Mouse (Mus musculus) liver, embryonic 14.5 days (tissue): Measurements from ENCODE around the gene Mospd2. TPM values are rescaled to one million over a fixed set of nuclear protein-coding genes. Genes with fewer than 3 reads are reported as not detected.

Experiments used
- ATAC-seq: fragments of 200-750 bp; cut with Nextera tagmentation; 2 replicates; pipeline ENCODE4 v1.8.0; 2017; ENCODE audit warnings: moderate number of reproducible peaks, mild to moderate bottlenecking, moderate library complexity; ENCODE audit not compliant: insufficient read depth
- DNase-seq, 3 experiments: peaks; one replicate each; pipeline ENCODE4 v3.0.0-alpha.2; 2012 to 2013; ENCODE audit warnings: low read depth in 3 of 3, low spot score in 3 of 3
- H3K27ac ChIP-seq: fragments of 300-500 bp; sonication (generic); 2 replicates; pipeline ENCODE4 v1.5.1; 2014; ENCODE audit warnings: moderate library complexity, mild to moderate bottlenecking, control low read depth, inconsistent platforms
- H3K27me3 ChIP-seq: fragments of 300-500 bp; sonication (generic); 2 replicates; pipeline ENCODE4 v1.6.1; 2014; ENCODE audit warnings: mild to moderate bottlenecking, low read length, moderate library complexity; ENCODE audit not compliant: control insufficient read depth, insufficient read depth
- H3K36me3 ChIP-seq: fragments of 300-500 bp; sonication (generic); replicated peaks from 2 replicates; pipeline ENCODE4 v1.6.1; 2014; ENCODE audit warnings: low read depth; ENCODE audit not compliant: control insufficient read depth, insufficient read depth
- H3K4me1 ChIP-seq, 2 experiments: fragments of 200-500 bp in 1 of 2; fragments of 300-500 bp in 1 of 2; sonication (generic) in 1 of 2; replicated peaks; 2 replicates each; pipeline ENCODE4 v1.6.1; 2012 to 2014; ENCODE audit warnings: antibody characterized with exemption in 1 of 2, inconsistent platforms in 1 of 2, low read length in 1 of 2; ENCODE audit not compliant: control insufficient read depth in 2 of 2, insufficient read depth in 2 of 2
- H3K4me2 ChIP-seq: fragments of 300-500 bp; sonication (generic); 2 replicates; pipeline ENCODE4 v1.6.1; 2014; ENCODE audit warnings: low read depth, mild to moderate bottlenecking, control low read depth, moderate library complexity
- H3K4me3 ChIP-seq, 2 experiments: fragments of 200-500 bp in 1 of 2; fragments of 300-500 bp in 1 of 2; sonication (generic) in 1 of 2; 2 replicates each; pipeline ENCODE4 v1.5.1; 2012 to 2014; ENCODE audit warnings: low read depth in 2 of 2, low read length in 2 of 2, mild to moderate bottlenecking in 2 of 2, control low read depth in 1 of 2, inconsistent platforms in 1 of 2, moderate library complexity in 1 of 2; ENCODE audit not compliant: insufficient read depth in 1 of 2
- H3K9ac ChIP-seq: fragments of 300-500 bp; sonication (generic); replicated peaks from 2 replicates; pipeline ENCODE4 v1.6.1; 2014; ENCODE audit warnings: mild to moderate bottlenecking, control low read depth, moderate library complexity
- H3K9me3 ChIP-seq: fragments of 300-500 bp; sonication (generic); 2 replicates; pipeline ENCODE4 v1.6.1; 2016; ENCODE audit warnings: low read length, mixed read lengths; ENCODE audit not compliant: control insufficient read depth
- CTCF ChIP-seq: IDR thresholded peaks from 2 replicates; pipeline ENCODE4 v1.5.1; 2016; ENCODE audit warnings: antibody characterized with exemption, low read depth, control low read depth
- EP300 ChIP-seq: IDR thresholded peaks from 2 replicates; pipeline ENCODE4 v1.6.1; 2016; ENCODE audit warnings: antibody characterized with exemption, low read depth
- WGBS: fragments of 180-500 bp; shearing (Covaris S2); extraction: QIAGEN DNeasy Blood & Tissue Kit; methylation state at CpG from one replicate; pipeline ENCODE4 v1.1.7; 2014; ENCODE audit not compliant: insufficient replicate concordance; 5-methylcytosine and 5-hydroxymethylcytosine counted together
- polyA plus RNA-seq, 2 experiments: library from polyadenylated mRNA; depleted of rRNA in 1 of 2; stranded (reverse) in 1 of 2; unstranded in 1 of 2; fragments of >200 nt; fragmentation: Nextera tagmentation in 1 of 2; extraction: Ambion mirVana in 1 of 2; gene quantifications; 2 replicates each; pipeline versions ENCODE4 v1.2.1 to v1.2.3; 2012 to 2014

The Mospd2 gene
- polyA plus RNA-seq, 2 experiments, result 5.7 to 6.4 TPM

DNA sequence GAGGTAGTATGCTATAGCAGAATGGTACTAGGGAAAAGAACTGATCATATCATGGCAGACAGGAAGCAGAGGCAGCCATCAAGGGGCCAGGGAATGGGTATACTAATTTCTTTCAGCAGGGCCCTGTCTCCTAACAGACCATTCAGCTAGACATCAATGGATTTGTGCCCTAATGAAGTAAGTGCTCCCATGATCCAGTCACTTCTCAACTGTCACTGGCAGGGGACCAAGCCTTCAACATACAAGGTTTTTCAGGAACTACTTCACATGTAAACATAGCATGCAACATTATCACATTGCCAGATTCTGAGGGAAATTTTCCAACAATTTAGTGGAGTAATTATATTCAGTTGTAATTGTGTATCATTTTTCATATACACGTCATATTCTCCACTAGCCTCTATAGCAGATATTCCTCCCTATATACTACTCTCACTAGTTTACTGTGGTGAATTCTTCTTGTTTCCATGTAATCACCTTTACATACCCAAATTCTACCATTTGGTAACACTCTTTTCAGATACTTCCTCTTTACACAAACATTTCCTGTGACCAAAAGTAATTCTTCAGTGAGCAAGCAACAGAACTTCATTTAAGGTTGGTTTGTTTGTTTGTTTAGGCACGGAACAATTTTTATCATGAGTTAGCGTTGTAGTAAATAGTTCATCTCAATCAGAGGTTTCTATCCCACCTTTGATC, 14.3 kb downstream of the Mospd2 start:
- Histone ChIP-seq H3K27ac (no peak overlapping the region), H3K4me2 (no peak overlapping the region), H3K36me3 (no peaks in the 10 kb centered on the region), H3K27me3 (no peaks in the 10 kb centered on the region), H3K4me1 (no peaks in the 10 kb centered on the region), H3K9ac (no peak overlapping the region), H3K9me3 (no peaks in the 10 kb centered on the region), H3K4me3 (no peak overlapping the region)
- DNase-seq, result no peak
- ATAC-seq, result no peak
- no peak for TF ChIP-seq CTCF
- no peak for TF ChIP-seq EP300
- WGBS, result 67% methylated on average over 3 of the region's 3 CpGs

DNA sequence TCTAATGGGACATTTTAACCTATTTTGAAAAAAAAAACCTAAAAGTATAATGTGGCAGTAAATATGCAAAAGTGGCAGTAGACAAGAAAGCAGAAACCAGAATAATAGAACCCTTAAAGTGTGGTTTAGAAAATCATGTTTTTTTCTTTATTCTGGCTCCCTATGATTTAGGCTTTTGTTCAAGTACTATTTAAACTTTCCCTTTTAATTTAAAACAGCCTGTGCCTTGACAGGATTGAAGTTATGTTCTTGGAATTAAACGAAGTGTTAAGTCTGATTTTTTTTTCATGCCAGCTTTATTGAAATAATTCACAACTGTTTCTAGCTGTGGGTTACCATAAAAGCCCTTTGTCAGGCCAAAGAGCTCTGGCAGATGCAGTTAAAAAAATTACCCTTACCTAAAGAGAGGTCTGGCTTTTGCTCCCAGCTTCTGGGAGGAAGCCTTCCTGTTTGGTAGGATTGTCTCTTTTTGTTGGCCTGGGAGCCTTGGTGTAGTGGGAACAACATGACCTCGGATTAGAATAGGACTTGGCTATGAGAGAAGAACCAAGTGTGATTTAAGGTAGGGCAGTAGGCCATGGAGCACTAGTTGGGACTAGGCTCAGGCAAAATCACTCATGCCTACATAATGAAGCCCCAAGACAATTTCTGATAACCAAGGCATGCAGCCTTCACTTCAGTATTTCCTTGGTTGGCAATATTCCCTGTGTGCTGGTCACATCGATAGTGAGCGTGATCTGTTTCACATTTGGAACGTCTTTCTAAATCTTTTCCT, 27.4 kb downstream of the Mospd2 start:
- H3K4me3 ChIP-seq, result no peak overlapping the region
- H3K9ac ChIP-seq, result no peak overlapping the region
- H3K9me3 ChIP-seq, result no peaks in the 10 kb centered on the region
- TF ChIP-seq EP300 (no peak), CTCF (no peak)
- H3K4me2 ChIP-seq, result no peak overlapping the region
- no peaks in the 10 kb centered on the region for H3K27me3 ChIP-seq
- 65% methylated on average over 5 of the region's 5 CpGs for WGBS
- ATAC-seq (no peak), DNase-seq (no peak)
- H3K4me1 ChIP-seq, result no peaks in the 10 kb centered on the region
- H3K36me3 ChIP-seq, result no peaks in the 10 kb centered on the region
- no peak overlapping the region for H3K27ac ChIP-seq

DNA sequence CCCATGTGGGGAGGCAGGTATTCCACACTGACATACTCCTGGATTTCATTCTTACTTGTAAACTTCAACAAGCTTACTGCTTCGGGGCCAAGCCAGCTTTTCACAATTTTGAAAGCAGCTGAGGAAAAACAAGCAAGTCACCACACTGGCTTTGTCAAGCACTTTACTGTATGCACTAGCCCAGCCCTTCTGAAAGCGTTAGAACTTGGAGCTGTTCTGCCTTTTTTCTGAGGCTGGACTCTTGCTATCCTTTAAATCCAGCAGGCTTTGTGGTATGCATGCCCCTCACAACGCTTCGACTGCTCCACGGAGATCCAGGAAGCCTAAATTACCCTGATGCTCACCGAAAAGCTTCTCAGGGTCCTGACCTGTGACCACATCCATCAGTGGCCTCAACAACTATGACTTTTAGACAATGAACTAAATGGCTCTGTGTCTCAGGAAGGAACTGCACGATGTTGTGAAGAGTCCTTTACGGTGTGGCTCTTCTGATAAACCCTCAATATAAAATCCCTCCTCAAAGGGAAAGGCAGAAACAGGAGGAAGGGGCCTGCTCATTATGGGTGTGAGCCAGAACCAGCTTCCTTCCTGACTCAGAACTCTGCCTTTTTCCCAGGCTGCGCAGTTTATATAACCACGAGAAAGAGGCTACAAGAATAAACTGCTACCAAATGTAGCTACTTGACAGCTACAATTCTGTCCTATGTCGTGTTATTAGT, 28.2 kb downstream of the Mospd2 start:
- Histone ChIP-seq H3K9ac (no peak overlapping the region), H3K4me1 (no peaks in the 10 kb centered on the region), H3K9me3 (no peaks in the 10 kb centered on the region), H3K27ac (no peak overlapping the region), H3K4me3 (no peak overlapping the region), H3K4me2 (no peak overlapping the region), H3K36me3 (no peaks in the 10 kb centered on the region), H3K27me3 (no peaks in the 10 kb centered on the region)
- ATAC-seq (no peak), DNase-seq (no peak)
- TF ChIP-seq CTCF (no peak), EP300 (no peak)
- WGBS, result 39% methylated on average over 11 of the region's 11 CpGs

DNA sequence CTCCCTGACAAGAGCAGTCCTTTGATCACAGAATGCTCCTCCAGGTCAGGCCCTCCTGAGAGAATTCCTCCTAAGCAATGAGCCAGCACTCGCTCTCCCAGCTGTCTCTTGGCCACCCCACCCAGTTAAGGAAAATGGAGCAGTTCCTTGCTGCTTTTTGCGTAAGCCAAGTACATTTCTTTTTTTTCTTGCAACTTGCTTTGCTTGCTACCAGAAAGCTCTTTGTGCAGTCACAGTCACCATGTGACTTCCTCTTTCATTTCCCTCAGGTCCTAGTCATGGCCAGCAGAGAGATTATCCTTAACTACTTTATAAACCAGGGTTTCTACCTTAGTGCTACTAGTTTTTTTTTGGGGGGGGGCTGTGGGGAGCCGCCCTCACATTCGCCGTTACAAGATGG, 38.6 kb downstream of the Mospd2 start:
- Histone ChIP-seq H3K9me3 (no peaks in the 10 kb centered on the region), H3K27ac (no peak overlapping the region), H3K36me3 (no peaks in the 10 kb centered on the region), H3K9ac (no peak overlapping the region), H3K4me1 (no peaks in the 10 kb centered on the region), H3K27me3 (no peaks in the 10 kb centered on the region), H3K4me2 (no peak overlapping the region), H3K4me3 (no peak overlapping the region)
- ATAC-seq (no peak), DNase-seq (no peak)
- 83% methylated on average over 5 of the region's 5 CpGs for WGBS
- TF ChIP-seq CTCF, result no peak
- no peak for TF ChIP-seq EP300

DNA sequence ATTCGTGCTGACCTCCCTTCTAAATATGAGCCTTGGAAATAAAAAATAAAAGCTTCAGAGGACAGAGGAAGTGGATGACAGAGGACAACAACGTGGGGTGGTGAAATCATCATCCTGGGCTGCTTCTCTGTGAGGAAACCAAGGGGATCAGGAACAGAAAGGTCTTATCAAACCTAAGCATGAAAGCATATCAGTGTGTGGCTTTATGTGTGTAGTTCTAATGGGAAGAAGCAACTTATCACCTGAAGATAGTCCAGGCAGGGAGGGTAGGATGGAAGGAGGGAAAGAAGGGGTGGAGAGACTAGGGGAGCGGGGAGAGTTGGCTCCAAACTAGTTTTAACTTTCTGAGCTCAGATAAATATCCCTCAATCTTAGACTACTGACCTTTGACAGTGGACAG, 67.2 kb downstream of the Mospd2 start:
- 25% methylated on average over 3 of the region's 3 CpGs for WGBS

More for the DNA sequence above, 67.2 kb downstream of the Mospd2 start:
- no peak for DNase-seq
- Histone ChIP-seq H3K9me3 (no peaks in the 10 kb centered on the region), H3K4me2 (no peak overlapping the region), H3K36me3 (no peaks in the 10 kb centered on the region), H3K4me3 (no peak overlapping the region), H3K9ac (no peak overlapping the region), H3K27me3 (no peaks in the 10 kb centered on the region), H3K4me1 (no peaks in the 10 kb centered on the region), H3K27ac (no peak overlapping the region)
- TF ChIP-seq EP300 (no peak), CTCF (no peak)
- no peak for ATAC-seq
